Mouse (Mus musculus): ENCODE measurements around the gene Gpx4. TPM values are rescaled to one million over a fixed set of nuclear protein-coding genes. Genes with fewer than 3 reads are reported as not detected.

Gene Gpx4
- polyA plus RNA-seq (2015; fragmentation: Illumina TruSeq; extraction: RNeasy Lipid Tissue Mini Kit (QIAGEN cat#74804); ENCODE audit: insufficient read depth, low read depth, low replicate concordance), result 266 TPM

GRCm38 (mm10) chr10:80047041-80047565 is at the start of gene Gpx4:
Gene Gpx4, plus strand, starts transcription at chr10:80047166.

GRCm38 (mm10) chr10:80016511-80016910 is 30.5 kb upstream of the Gpx4 start, which contains the start of gene Arhgap45:
Gene Arhgap45, plus strand, starts transcription at chr10:80016653.

GRCm38 (mm10) chr10:80039559-80039979 is 7.4 kb upstream of the Gpx4 start, which contains the start of gene Polr2e:
Gene Polr2e, minus strand, starts transcription at chr10:80039795.

GRCm38 (mm10) chr10:80105460-80105859 is 58.5 kb downstream of the Gpx4 start, which contains the start of gene Sbno2:
Gene Sbno2, minus strand, starts transcription at chr10:80105571.

Other genes with a start within 250 kb of the Gpx4 start
- 1.3 TPM for gene Misp, start 226.2 kb upstream of the Gpx4 start, polyA plus RNA-seq (2015; fragmentation: Illumina TruSeq; extraction: RNeasy Lipid Tissue Mini Kit (QIAGEN cat#74804); ENCODE audit: insufficient read depth, low read depth, low replicate concordance)
- 39.5 TPM for gene Ptbp1, start 192.7 kb upstream of the Gpx4 start, polyA plus RNA-seq (2015; fragmentation: Illumina TruSeq; extraction: RNeasy Lipid Tissue Mini Kit (QIAGEN cat#74804); ENCODE audit: insufficient read depth, low read depth, low replicate concordance)
- gene Prtn3, start 172.7 kb upstream of the Gpx4 start, polyA plus RNA-seq (2015; fragmentation: Illumina TruSeq; extraction: RNeasy Lipid Tissue Mini Kit (QIAGEN cat#74804); ENCODE audit: insufficient read depth, low read depth, low replicate concordance), result 1.1 TPM
- gene Plppr3, start 172.5 kb upstream of the Gpx4 start, polyA plus RNA-seq (2015; fragmentation: Illumina TruSeq; extraction: RNeasy Lipid Tissue Mini Kit (QIAGEN cat#74804); ENCODE audit: insufficient read depth, low read depth, low replicate concordance), result 2.6 TPM
- gene Elane, start 160.9 kb upstream of the Gpx4 start, polyA plus RNA-seq (2015; fragmentation: Illumina TruSeq; extraction: RNeasy Lipid Tissue Mini Kit (QIAGEN cat#74804); ENCODE audit: insufficient read depth, low read depth, low replicate concordance), result not detected
- gene Cfd, start 156.3 kb upstream of the Gpx4 start, polyA plus RNA-seq (2015; fragmentation: Illumina TruSeq; extraction: RNeasy Lipid Tissue Mini Kit (QIAGEN cat#74804); ENCODE audit: insufficient read depth, low read depth, low replicate concordance), result 168 TPM
- gene Med16, start 138.2 kb upstream of the Gpx4 start, polyA plus RNA-seq (2015; fragmentation: Illumina TruSeq; extraction: RNeasy Lipid Tissue Mini Kit (QIAGEN cat#74804); ENCODE audit: insufficient read depth, low read depth, low replicate concordance), result 4.0 TPM
- not detected for gene Gm26602, start 136.3 kb upstream of the Gpx4 start, polyA plus RNA-seq (2015; fragmentation: Illumina TruSeq; extraction: RNeasy Lipid Tissue Mini Kit (QIAGEN cat#74804); ENCODE audit: insufficient read depth, low read depth, low replicate concordance)
- not detected for gene Kiss1r, start 130.2 kb upstream of the Gpx4 start, polyA plus RNA-seq (2015; fragmentation: Illumina TruSeq; extraction: RNeasy Lipid Tissue Mini Kit (QIAGEN cat#74804); ENCODE audit: insufficient read depth, low read depth, low replicate concordance)
- 19.0 TPM for gene R3hdm4, start 126.0 kb upstream of the Gpx4 start, polyA plus RNA-seq (2015; fragmentation: Illumina TruSeq; extraction: RNeasy Lipid Tissue Mini Kit (QIAGEN cat#74804); ENCODE audit: insufficient read depth, low read depth, low replicate concordance)
- gene Arid3a, start 120.1 kb upstream of the Gpx4 start, polyA plus RNA-seq (2015; fragmentation: Illumina TruSeq; extraction: RNeasy Lipid Tissue Mini Kit (QIAGEN cat#74804); ENCODE audit: insufficient read depth, low read depth, low replicate concordance), result 1.0 TPM
- gene Wdr18, start 87.0 kb upstream of the Gpx4 start, polyA plus RNA-seq (2015; fragmentation: Illumina TruSeq; extraction: RNeasy Lipid Tissue Mini Kit (QIAGEN cat#74804); ENCODE audit: insufficient read depth, low read depth, low replicate concordance), result 6.9 TPM
- not detected for gene Grin3b, start 76.5 kb upstream of the Gpx4 start, polyA plus RNA-seq (2015; fragmentation: Illumina TruSeq; extraction: RNeasy Lipid Tissue Mini Kit (QIAGEN cat#74804); ENCODE audit: insufficient read depth, low read depth, low replicate concordance)
- 36.8 TPM for gene Tmem259, start 62.8 kb upstream of the Gpx4 start, polyA plus RNA-seq (2015; fragmentation: Illumina TruSeq; extraction: RNeasy Lipid Tissue Mini Kit (QIAGEN cat#74804); ENCODE audit: insufficient read depth, low read depth, low replicate concordance)
- 13.6 TPM for gene Cnn2, start 58.6 kb upstream of the Gpx4 start, polyA plus RNA-seq (2015; fragmentation: Illumina TruSeq; extraction: RNeasy Lipid Tissue Mini Kit (QIAGEN cat#74804); ENCODE audit: insufficient read depth, low read depth, low replicate concordance)
- gene Abca7, start 50.7 kb upstream of the Gpx4 start, polyA plus RNA-seq (2015; fragmentation: Illumina TruSeq; extraction: RNeasy Lipid Tissue Mini Kit (QIAGEN cat#74804); ENCODE audit: insufficient read depth, low read depth, low replicate concordance), result 6.0 TPM
- gene Arhgap45, start 30.5 kb upstream of the Gpx4 start, polyA plus RNA-seq (2015; fragmentation: Illumina TruSeq; extraction: RNeasy Lipid Tissue Mini Kit (QIAGEN cat#74804); ENCODE audit: insufficient read depth, low read depth, low replicate concordance), result 4.5 TPM
- 33.6 TPM for gene Polr2e, start 7.4 kb upstream of the Gpx4 start, polyA plus RNA-seq (2015; fragmentation: Illumina TruSeq; extraction: RNeasy Lipid Tissue Mini Kit (QIAGEN cat#74804); ENCODE audit: insufficient read depth, low read depth, low replicate concordance)
- gene Sbno2, start 58.4 kb downstream of the Gpx4 start, polyA plus RNA-seq (2015; fragmentation: Illumina TruSeq; extraction: RNeasy Lipid Tissue Mini Kit (QIAGEN cat#74804); ENCODE audit: insufficient read depth, low read depth, low replicate concordance), result 6.5 TPM
- gene Stk11, start 68.6 kb downstream of the Gpx4 start, polyA plus RNA-seq (2015; fragmentation: Illumina TruSeq; extraction: RNeasy Lipid Tissue Mini Kit (QIAGEN cat#74804); ENCODE audit: insufficient read depth, low read depth, low replicate concordance), result 77.4 TPM
- gene Atp5d, start 91.5 kb downstream of the Gpx4 start, polyA plus RNA-seq (2015; fragmentation: Illumina TruSeq; extraction: RNeasy Lipid Tissue Mini Kit (QIAGEN cat#74804); ENCODE audit: insufficient read depth, low read depth, low replicate concordance), result 84.2 TPM
- 5.9 TPM for gene Cbarp, start 93.7 kb downstream of the Gpx4 start, polyA plus RNA-seq (2015; fragmentation: Illumina TruSeq; extraction: RNeasy Lipid Tissue Mini Kit (QIAGEN cat#74804); ENCODE audit: insufficient read depth, low read depth, low replicate concordance)
- 10.8 TPM for gene Midn, start 101.1 kb downstream of the Gpx4 start, polyA plus RNA-seq (2015; fragmentation: Illumina TruSeq; extraction: RNeasy Lipid Tissue Mini Kit (QIAGEN cat#74804); ENCODE audit: insufficient read depth, low read depth, low replicate concordance)
- 33.4 TPM for gene Cirbp, start 118.8 kb downstream of the Gpx4 start, polyA plus RNA-seq (2015; fragmentation: Illumina TruSeq; extraction: RNeasy Lipid Tissue Mini Kit (QIAGEN cat#74804); ENCODE audit: insufficient read depth, low read depth, low replicate concordance)
- 7.2 TPM for gene 1600002K03Rik, start 125.8 kb downstream of the Gpx4 start, polyA plus RNA-seq (2015; fragmentation: Illumina TruSeq; extraction: RNeasy Lipid Tissue Mini Kit (QIAGEN cat#74804); ENCODE audit: insufficient read depth, low read depth, low replicate concordance)
- gene Efna2, start 132.3 kb downstream of the Gpx4 start, polyA plus RNA-seq (2015; fragmentation: Illumina TruSeq; extraction: RNeasy Lipid Tissue Mini Kit (QIAGEN cat#74804); ENCODE audit: insufficient read depth, low read depth, low replicate concordance), result 0.50 TPM
- gene Mum1, start 179.3 kb downstream of the Gpx4 start, polyA plus RNA-seq (2015; fragmentation: Illumina TruSeq; extraction: RNeasy Lipid Tissue Mini Kit (QIAGEN cat#74804); ENCODE audit: insufficient read depth, low read depth, low replicate concordance), result 16.2 TPM
- 67.2 TPM for gene Ndufs7, start 202.0 kb downstream of the Gpx4 start, polyA plus RNA-seq (2015; fragmentation: Illumina TruSeq; extraction: RNeasy Lipid Tissue Mini Kit (QIAGEN cat#74804); ENCODE audit: insufficient read depth, low read depth, low replicate concordance)
- 101 TPM for gene Gamt, start 213.8 kb downstream of the Gpx4 start, polyA plus RNA-seq (2015; fragmentation: Illumina TruSeq; extraction: RNeasy Lipid Tissue Mini Kit (QIAGEN cat#74804); ENCODE audit: insufficient read depth, low read depth, low replicate concordance)
- gene Dazap1, start 214.3 kb downstream of the Gpx4 start, polyA plus RNA-seq (2015; fragmentation: Illumina TruSeq; extraction: RNeasy Lipid Tissue Mini Kit (QIAGEN cat#74804); ENCODE audit: insufficient read depth, low read depth, low replicate concordance), result 25.5 TPM
- gene Rps15, start 245.3 kb downstream of the Gpx4 start, polyA plus RNA-seq (2015; fragmentation: Illumina TruSeq; extraction: RNeasy Lipid Tissue Mini Kit (QIAGEN cat#74804); ENCODE audit: insufficient read depth, low read depth, low replicate concordance), result 1,054 TPM
- gene Apc2, start 248.8 kb downstream of the Gpx4 start, polyA plus RNA-seq (2015; fragmentation: Illumina TruSeq; extraction: RNeasy Lipid Tissue Mini Kit (QIAGEN cat#74804); ENCODE audit: insufficient read depth, low read depth, low replicate concordance), result 0.26 TPM